Mouse (Mus musculus): ENCODE results near the gene Scd2.

DNA sequence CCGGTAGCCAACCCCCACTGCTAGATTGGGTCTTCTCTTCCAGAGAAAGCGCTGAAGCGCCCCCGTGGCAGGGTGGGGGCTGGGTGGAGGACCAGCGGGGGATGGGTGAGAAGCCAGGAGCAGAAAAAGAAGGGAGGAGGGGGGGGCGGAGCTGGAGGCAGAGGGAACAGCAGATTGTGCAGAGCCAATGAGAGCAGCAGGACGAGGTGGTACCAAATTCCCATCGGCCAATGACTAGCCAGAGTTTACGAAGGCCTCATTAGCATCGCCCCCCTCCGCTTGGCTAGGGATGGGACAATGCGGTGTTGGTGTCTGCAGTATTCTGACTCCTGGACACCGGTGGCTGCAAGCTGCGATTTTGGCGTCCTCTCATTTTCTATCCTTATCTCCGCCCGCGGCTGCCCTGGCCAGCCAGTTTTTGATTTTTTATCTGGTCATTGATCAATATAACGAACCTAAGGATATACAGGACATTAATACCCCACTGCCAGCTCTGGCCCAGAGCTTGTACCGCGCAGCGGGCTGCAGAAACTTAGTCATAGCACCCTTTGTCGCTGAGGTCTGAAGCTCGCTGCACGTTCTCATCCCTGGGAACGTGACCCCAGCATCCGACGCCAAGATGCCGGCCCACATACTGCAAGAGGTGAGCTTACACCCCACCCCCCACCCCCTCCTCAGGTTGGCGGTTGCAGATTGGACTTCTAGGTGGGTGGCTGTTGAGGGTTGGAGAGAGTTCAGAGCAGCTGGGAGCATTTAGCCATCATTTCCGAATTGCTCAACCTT is 486 bp downstream of the Scd2 start:
- no peak for TF ChIP-seq ZNF384 (IDR thresholded peaks at IDR 0.05; ENCODE audit: low read depth, low read length)
- no peak for TF ChIP-seq HCFC1 (IDR thresholded peaks at IDR 0.05; ENCODE audit: borderline replicate concordance, insufficient read depth, low read length)
- TF ChIP-seq MAFK (IDR thresholded peaks at IDR 0.05; ENCODE audit: insufficient read depth, low read depth, low read length), result no peak
